Mouse (Mus musculus) lung, postnatal 0 days (tissue): ENCODE results near the gene Adora2b. TPM values are rescaled to one million over a fixed set of nuclear protein-coding genes. Genes with fewer than 3 reads are reported as not detected.
A peak's percentile ranks its signal among the peaks of the same experiment; 100 is the strongest.
"Not testable (repeated sequence)": the region's sequence is repeated elsewhere in the genome, so short reads cannot be mapped to it uniquely, and the experiment has no call there.

ENCODE experiments used
- ATAC-seq: fragments of 200-750 bp; cut with Nextera tagmentation; 2 replicates; pipeline ENCODE4 v1.8.0; 2017; ENCODE audit warnings: moderate library complexity
- DNase-seq: peaks from one replicate; pipeline ENCODE4 v3.0.0-alpha.2; 2016; ENCODE audit warnings: low spot score
- H3K27ac ChIP-seq: fragments of 300-500 bp; sonication (generic); 2 replicates; pipeline ENCODE4 v1.5.1; 2014; ENCODE audit warnings: antibody characterized with exemption, mild to moderate bottlenecking, low read length, mixed read lengths
- H3K27me3 ChIP-seq: fragments of 300-500 bp; sonication (generic); replicated peaks from 2 replicates; pipeline ENCODE4 v1.6.1; 2014; ENCODE audit warnings: low read length, mixed read lengths; ENCODE audit not compliant: insufficient read depth
- H3K36me3 ChIP-seq: fragments of 300-500 bp; sonication (generic); 2 replicates; pipeline ENCODE4 v1.6.1; 2014; ENCODE audit warnings: low read length, mixed read lengths; ENCODE audit not compliant: insufficient read depth
- H3K4me1 ChIP-seq: fragments of 300-500 bp; sonication (generic); 2 replicates; pipeline ENCODE4 v1.6.1; 2014; ENCODE audit warnings: antibody characterized with exemption, low read depth, low read length, mixed read lengths; ENCODE audit not compliant: insufficient read depth
- H3K4me2 ChIP-seq: fragments of 300-500 bp; sonication (generic); replicated peaks from 2 replicates; pipeline ENCODE4 v1.6.1; 2014; ENCODE audit warnings: low read depth, mild to moderate bottlenecking, low read length, moderate library complexity, mixed read lengths
- H3K4me3 ChIP-seq: fragments of 300-500 bp; sonication (generic); 2 replicates; pipeline ENCODE4 v1.5.1; 2014; ENCODE audit warnings: low read depth, low read length
- H3K9ac ChIP-seq: fragments of 300-500 bp; sonication (generic); replicated peaks from 2 replicates; pipeline ENCODE4 v1.6.1; 2014; ENCODE audit warnings: low read depth, mild to moderate bottlenecking
- H3K9me3 ChIP-seq: fragments of 300-500 bp; sonication (generic); 2 replicates; pipeline ENCODE4 v1.6.1; 2016; ENCODE audit warnings: low read length, mixed read lengths
- CTCF ChIP-seq: IDR thresholded peaks from 2 replicates; pipeline ENCODE4 v1.5.1; 2016; ENCODE audit warnings: antibody characterized with exemption, mild to moderate bottlenecking
- EP300 ChIP-seq: IDR thresholded peaks from 2 replicates; pipeline ENCODE4 v1.6.1; 2016; ENCODE audit warnings: antibody characterized with exemption, mild to moderate bottlenecking, control low read depth
- WGBS: fragments of 180-500 bp; shearing (Covaris S2); extraction: QIAGEN DNeasy Blood & Tissue Kit; methylation state at CpG from one replicate; pipeline ENCODE4 v1.1.7; 2014; 5-methylcytosine and 5-hydroxymethylcytosine counted together
- polyA plus RNA-seq: library from polyadenylated mRNA; unstranded; fragments of >200 nt; fragmentation: Nextera tagmentation; extraction: Ambion mirVana; gene quantifications from 2 replicates; pipeline ENCODE4 v1.2.1, GENCODE M21; 2015

The Adora2b gene
- polyA plus RNA-seq, 1 experiment from 2014 or later: 27.7 TPM

- Histone ChIP-seq H3K9me3 (no peaks in the 10 kb centered on the region), H3K36me3 (no peaks in the 10 kb centered on the region), H3K27me3 (no peaks in the 10 kb centered on the region), H3K9ac (no peak overlapping the region), H3K4me2 (no peak overlapping the region), H3K4me3 (no peak overlapping the region), H3K27ac (no peak overlapping the region), H3K4me1 (no peaks in the 10 kb centered on the region)
- DNase-seq (no peak), ATAC-seq (no peak)
- TF ChIP-seq EP300 (no peak), CTCF (no peak)
- 65% methylated on average over 12 of the region's 12 CpGs for WGBS
These were observed 20.3 kb downstream of the Adora2b start for GRCm38 (mm10) chr11:62269097-62269496.

DNA sequence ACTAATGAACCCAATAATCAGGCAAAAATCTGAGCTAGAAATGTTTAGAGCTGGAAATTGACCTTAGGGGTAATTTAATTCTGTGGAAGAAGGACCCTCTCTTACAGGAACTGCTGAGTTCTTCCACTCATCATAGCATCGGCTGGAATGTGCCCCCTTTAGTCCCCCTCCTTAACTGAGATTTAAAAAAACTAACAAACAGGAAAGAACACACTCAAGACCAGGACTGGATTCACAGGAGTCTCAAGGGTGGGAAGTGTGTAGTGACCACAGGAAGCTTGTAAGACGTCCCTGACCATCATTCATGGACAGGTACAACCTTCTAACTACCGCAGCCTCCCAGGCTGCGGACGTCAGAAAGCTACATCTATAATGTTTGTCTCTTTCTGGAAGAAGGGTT, 22.1 kb downstream of the Adora2b start:
- 43% methylated on average over 5 of the region's 5 CpGs for WGBS
- no peaks in the 10 kb centered on the region for H3K27me3 ChIP-seq
- H3K9me3 ChIP-seq: no peaks in the 10 kb centered on the region

DNA sequence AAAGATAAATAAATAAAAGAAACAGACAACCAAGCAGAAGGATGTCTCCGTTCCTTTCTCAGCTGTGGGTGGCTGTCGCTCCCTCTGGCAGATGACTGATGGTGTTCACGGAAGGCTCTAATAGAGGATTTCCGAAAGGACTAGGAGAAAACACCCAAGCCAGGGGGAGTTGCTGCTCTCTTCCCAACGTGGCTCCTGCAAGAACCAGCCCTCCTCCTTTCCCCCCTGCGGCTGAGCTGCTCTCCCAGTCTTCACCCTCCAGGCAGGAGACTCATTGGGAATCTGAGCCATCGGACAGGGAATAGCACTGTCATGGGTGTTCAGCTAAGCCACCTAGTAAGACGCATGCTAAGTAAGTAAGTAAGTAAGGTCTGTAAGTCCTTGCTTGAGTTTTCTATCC, 28.3 kb downstream of the Adora2b start:
- WGBS: 35% methylated on average over 8 of the region's 8 CpGs
- Histone ChIP-seq H3K27ac (no peak overlapping the region), H3K4me3 (no peak overlapping the region), H3K36me3 (no peaks in the 10 kb centered on the region), H3K27me3 (no peaks in the 10 kb centered on the region), H3K4me1 (peaks cover 3% of the 10 kb centered on the region; the same call in 1 of the 2 replicates), H3K4me2 (no peak overlapping the region), H3K9ac (no peak overlapping the region), H3K9me3 (no peaks in the 10 kb centered on the region)
- TF ChIP-seq CTCF (peak; percentile 12; the same call in 1 of the 2 replicates), EP300 (no peak)
- ATAC-seq (no peak), DNase-seq (no peak)

More for the DNA sequence above, 22.1 kb downstream of the Adora2b start:
- Histone ChIP-seq H3K4me1 (no peaks in the 10 kb centered on the region), H3K4me2 (no peak overlapping the region), H3K27ac (no peak overlapping the region), H3K4me3 (no peak overlapping the region), H3K36me3 (no peaks in the 10 kb centered on the region), H3K9ac (no peak overlapping the region)
- TF ChIP-seq CTCF: no peak
- TF ChIP-seq EP300: no peak
- DNase-seq: no peak
- no peak for ATAC-seq

GRCm38 (mm10) chr11:62278027-62278426, 29.2 kb downstream of the Adora2b start:
- no peak overlapping the region for H3K9ac ChIP-seq
- DNase-seq (peak; percentile 84), ATAC-seq (peak; percentile 22)
- peaks cover 4% of the 10 kb centered on the region; the same call in 1 of the 2 replicates for H3K4me1 ChIP-seq
- H3K27me3 ChIP-seq: no peaks in the 10 kb centered on the region
- H3K36me3 ChIP-seq: no peaks in the 10 kb centered on the region
- TF ChIP-seq CTCF: peak; percentile 88
- no peak for TF ChIP-seq EP300
- no peak overlapping the region for H3K4me2 ChIP-seq
- WGBS: 5% methylated on average over 5 of the region's 5 CpGs
- H3K27ac ChIP-seq: no peak overlapping the region
- no peaks in the 10 kb centered on the region for H3K9me3 ChIP-seq
- H3K4me3 ChIP-seq: no peak overlapping the region

DNA sequence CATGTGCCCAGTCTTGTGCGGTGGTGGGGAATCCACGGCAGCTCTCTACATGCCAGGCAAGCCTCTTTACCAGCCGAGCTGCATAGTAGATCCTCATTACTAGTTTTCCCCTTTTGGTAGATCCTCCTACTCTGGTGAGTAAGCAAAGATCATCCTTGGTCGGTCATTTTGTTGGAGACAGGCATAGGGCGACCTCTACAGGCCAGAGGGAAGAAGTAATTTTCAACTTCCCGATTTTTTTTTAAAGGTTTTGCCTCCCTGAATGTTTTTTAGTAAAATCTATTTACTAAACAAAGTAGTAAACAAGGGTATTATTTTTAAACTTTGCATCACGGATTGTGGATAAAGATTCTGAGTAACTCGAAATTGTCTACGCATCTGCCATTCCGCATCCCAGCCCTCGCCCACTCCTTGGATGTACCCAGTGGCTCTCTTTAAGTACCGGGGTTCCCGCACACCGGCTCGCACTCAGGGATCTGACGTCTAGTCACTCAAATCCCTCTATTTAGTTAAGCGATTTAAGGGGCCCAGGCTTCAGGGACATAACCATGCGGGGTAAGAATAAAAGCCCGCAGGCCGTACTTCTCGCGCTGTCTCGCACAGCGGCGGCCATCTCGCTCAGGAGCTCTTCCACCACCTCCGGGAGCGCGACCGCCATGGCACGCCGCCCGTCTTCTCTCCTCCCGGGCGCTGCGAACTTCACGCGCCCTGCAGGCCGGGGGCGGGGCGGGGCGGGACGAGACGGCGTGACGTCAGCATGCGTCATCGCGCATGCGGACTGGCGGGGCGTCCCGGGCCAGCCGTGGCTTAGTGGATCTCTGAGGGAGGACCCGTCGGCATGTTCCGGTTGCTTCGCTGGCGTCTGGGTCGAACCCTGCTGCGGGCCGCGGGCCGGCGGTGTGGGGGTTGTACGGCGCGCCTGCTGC, 32.2 kb downstream of the Adora2b start, which contains the start of the genes Zswim7 and Ttc19:
TSS of gene Zswim7 (minus strand) at position 701 of the 926 bp plus-strand sequence.
TSS of gene Ttc19 (plus strand) at position 799 of the 926 bp plus-strand sequence.
- DNase-seq: peak; percentile 95
- H3K4me3 ChIP-seq: peak within 1 kb of the TSS; percentile 90
- ATAC-seq: peak; percentile 97
- TF ChIP-seq EP300: no peak
- TF ChIP-seq CTCF: peak; percentile 82
- H3K4me1 ChIP-seq: peaks cover 4% of the 10 kb centered on the region; the same call in 1 of the 2 replicates
- no peaks in the 10 kb centered on the region for H3K9me3 ChIP-seq
- H3K36me3 ChIP-seq: 0 out of 2 replicates have a peak, but pooled peaks cover under 1% of the 10 kb centered on the region
- H3K4me2 ChIP-seq: peak within 1 kb of the TSS; percentile 79
- H3K9ac ChIP-seq: peak within 1 kb of the TSS; percentile 80
- no peaks in the 10 kb centered on the region for H3K27me3 ChIP-seq
- WGBS: under 1% methylated on average over 55 of the region's 68 CpGs
- peak within 1 kb of the TSS; percentile 93 for H3K27ac ChIP-seq

DNA sequence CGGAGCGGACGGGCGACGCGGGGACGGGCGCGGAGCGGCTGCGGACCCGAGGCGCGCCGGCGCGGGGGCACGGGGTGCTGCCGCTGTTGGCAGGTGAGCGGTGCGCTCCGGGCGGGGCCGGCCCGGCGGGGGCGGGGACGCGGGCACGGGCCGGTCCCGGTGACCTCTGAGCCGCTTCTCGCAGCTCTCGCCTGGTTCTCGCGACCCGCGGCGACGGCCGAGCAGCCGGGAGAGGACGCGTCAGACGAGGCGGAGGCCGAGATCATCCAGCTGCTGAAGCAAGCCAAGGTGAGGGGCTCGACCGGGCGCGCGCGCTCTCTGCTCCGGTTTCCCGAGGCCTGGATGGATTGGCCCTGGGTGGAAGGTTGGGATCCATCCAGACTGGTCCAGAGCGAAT, 32.8 kb downstream of the Adora2b start:
- H3K27me3 ChIP-seq: no peaks in the 10 kb centered on the region
- H3K9ac ChIP-seq: peak overlapping the region; percentile 80
- peak; percentile 84 for ATAC-seq
- no peak for TF ChIP-seq CTCF
- no peak for TF ChIP-seq EP300
- peaks cover 4% of the 10 kb centered on the region; the same call in 1 of the 2 replicates for H3K4me1 ChIP-seq
- 1% methylated on average over 57 of the region's 57 CpGs for WGBS
- DNase-seq: peak; percentile 81
- H3K27ac ChIP-seq: peak overlapping the region; percentile 93
- H3K4me2 ChIP-seq: peak overlapping the region; percentile 79
- H3K4me3 ChIP-seq: peak overlapping the region; percentile 90
- no peaks in the 10 kb centered on the region for H3K9me3 ChIP-seq
- peaks cover 3% of the 10 kb centered on the region; the same call in 1 of the 2 replicates for H3K36me3 ChIP-seq

DNA sequence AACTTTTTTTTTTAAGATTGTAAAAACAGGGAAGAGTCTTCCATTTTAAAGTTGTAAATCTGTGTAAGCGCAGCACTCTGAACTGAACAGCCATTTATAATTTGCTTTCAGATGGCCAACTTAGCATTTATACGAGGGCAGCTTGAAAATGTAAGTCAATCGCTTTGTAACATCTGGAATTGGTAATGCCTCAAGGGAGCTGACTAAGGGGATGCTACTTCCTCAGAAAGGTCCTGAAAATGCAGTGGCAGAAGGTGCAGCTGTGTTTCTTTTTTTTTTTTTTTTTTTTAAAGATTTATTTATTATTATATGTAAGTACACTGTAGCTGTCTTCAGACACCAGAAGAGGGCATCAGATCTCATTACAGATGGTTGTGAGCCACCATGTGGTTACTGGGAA, 35.2 kb downstream of the Adora2b start:
- H3K9ac ChIP-seq, H3K9me3 ChIP-seq, H3K27ac ChIP-seq, H3K4me3 ChIP-seq, H3K4me1 ChIP-seq, DNase-seq, H3K27me3 ChIP-seq, H3K4me2 ChIP-seq, ATAC-seq, H3K36me3 ChIP-seq: not testable (repeated sequence)
- WGBS: 88% methylated on average over 3 of the region's 3 CpGs
